Mouse (Mus musculus) left cerebral cortex, postnatal 4 days (tissue): ENCODE measurements at regions not wholly inside any gene's neighbourhood (a gene's known extent, or its start where the extent isn't known, plus 50 kb on each side); places are given as distances from the start of the nearest gene placed in this dataset.
A peak's percentile ranks its signal among the peaks of the same experiment; 100 is the strongest.

Experiments used
- DNase-seq: peaks from one replicate; pipeline ENCODE4 v3.0.0-alpha.2; 2022
- intact Hi-C: fragments of 180-260 bp; cut with DNase I; formaldehyde crosslinking; loops from one replicate; pipeline ENCODE4 v1.15.1; 2025

- intact Hi-C loops = no loop called here
- no peak for DNase-seq
Measured at GRCm38 (mm10) chr2:159994490-159994889, 339.5 kb downstream of the Gm826 start.

- intact Hi-C loops = no loop called here
Measured at GRCm38 (mm10) chr2:159986719-159987118, 347.2 kb downstream of the Gm826 start.

GRCm38 (mm10) chr2:159981694-159982093 is 352.3 kb downstream of the Gm826 start:
- intact Hi-C loops = no loop called here
- no peak for DNase-seq

More at GRCm38 (mm10) chr2:159986719-159987118, 347.2 kb downstream of the Gm826 start:
- DNase-seq = no peak

GRCm38 (mm10) chr2:159950369-159950768 is 383.6 kb downstream of the Gm826 start:
- intact Hi-C loops = no loop called here
- DNase-seq = no peak

- intact Hi-C loops = no loop called here
- DNase-seq = no peak
Measured at GRCm38 (mm10) chr2:159949046-159949445, 384.9 kb downstream of the Gm826 start.

- intact Hi-C loops = no loop called here
- no peak for DNase-seq
Measured at GRCm38 (mm10) chr2:159930744-159931143, 403.2 kb downstream of the Gm826 start.

- no peak for DNase-seq
- intact Hi-C loops = no loop called here
Measured at GRCm38 (mm10) chr2:159889701-159890100, 444.3 kb downstream of the Gm826 start.

GRCm38 (mm10) chr2:159884773-159885459 is 449.0 kb downstream of the Gm826 start:
- no peak for DNase-seq
- intact Hi-C loops = no loop called here

DNA sequence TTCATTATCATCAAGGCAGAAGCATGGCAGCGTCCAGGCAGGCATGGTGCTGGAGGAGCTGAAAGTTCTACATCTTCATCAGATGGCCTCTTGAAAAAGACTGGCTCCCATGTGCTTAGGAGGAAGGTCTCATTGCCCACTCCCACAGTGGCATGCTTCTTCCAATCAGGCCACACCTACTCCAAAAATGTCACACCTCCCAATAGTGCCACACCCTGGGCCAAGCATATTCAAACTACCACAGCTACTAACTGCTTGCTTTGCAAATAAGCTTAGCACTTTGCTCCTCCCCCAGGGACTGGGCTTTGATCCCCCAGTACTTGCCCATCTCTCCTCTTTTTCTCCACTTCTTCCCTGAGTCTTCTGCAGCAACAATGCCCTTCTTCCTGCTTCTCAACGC is 467.0 kb downstream of the Gm826 start:
- intact Hi-C loops = no loop called here
- no peak for DNase-seq

- DNase-seq = peak; percentile 57
- intact Hi-C loops = no loop called here
Measured at GRCm38 (mm10) chr2:159866391-159866790, 467.6 kb downstream of the Gm826 start.

GRCm38 (mm10) chr2:159863185-159863584 is 470.8 kb downstream of the Gm826 start:
- DNase-seq = peak; percentile 13
- intact Hi-C loops = no loop called here

DNA sequence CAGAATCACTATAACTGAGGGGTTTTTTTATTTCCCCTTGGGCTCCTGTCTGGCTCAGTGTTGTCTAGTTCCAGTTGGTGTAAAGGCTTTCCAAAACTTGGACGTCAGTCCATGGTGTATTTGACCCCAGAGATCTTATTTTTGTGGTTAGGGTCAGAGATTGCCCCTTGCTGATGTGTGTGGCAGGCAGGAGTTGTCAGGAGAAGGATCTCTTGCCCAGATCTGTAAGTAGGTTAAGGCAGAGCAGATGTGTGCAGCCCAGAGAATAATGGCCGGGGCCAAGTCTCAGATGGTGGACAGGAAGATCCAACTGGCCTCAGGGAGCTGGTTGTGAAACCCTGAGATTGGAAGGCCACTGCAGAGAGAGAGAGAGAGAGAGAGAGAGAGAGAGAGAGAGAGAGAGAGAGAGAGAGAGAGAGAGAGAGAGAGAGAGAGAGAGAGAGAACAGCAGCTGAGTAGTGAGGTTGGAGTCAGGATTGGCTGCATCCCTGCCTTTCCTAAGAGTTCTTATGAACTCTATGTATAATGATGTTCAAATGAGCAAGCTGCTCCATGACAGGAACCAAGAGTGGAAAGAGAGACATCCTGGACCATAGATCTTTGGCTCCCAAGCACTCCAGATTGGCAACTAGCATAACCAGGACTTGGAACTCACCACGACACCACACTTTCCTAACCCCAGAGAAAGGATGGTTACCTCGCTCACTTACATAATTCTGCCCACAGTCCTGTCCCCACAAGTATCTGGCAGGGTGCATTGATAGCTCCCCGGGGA is 479.9 kb downstream of the Gm826 start:
- intact Hi-C loops = no loop called here
- no peak for DNase-seq

DNA sequence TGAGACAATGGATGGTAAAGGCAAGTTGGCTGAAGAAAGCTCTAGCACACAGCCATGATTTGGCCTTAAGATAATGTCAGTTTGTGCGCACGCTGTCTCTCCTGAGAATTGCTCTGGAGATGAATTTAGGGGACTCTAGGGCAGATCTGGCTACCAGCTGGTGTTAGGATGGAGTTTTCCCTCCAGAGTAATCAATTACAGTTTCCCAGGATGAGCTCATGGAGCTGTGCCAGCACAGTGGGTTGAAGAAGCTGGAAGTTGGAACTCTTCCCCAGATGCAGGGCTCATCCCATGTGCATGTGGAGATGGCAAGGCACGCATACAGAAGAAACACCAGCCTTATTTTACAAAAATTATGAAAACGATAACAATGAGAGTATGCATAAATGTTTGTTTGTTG is 481.0 kb downstream of the Gm826 start:
- intact Hi-C loops = no loop called here
- DNase-seq = peak; percentile 62

DNA sequence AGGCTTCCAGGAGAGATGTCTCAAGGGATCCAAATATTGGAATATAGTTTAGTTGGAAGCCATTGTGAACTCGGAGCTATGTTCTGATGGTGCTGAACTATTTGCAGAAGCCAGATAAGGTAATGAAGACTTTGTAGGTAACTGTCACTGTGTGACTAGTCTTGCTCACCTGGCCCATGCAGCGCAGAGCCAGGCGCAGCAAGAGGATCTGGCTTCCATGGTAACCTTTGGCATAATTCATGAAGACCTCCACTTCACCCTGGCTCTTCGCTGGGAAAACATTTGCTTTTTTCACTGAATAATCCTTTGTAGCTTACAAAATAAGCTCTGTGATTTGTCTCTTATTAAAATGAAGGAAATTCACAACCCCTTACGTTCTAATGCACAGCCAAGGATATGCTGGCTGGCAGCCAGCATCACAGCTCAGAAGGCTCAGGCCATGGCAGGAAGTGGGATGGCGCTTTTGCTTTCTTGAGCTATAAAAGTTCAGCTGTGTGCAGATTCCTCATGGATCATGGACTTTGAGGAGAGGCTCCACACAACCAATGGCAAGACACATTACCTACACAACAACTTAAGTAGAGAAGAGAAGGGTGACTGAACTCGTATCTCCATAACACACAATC is 501.4 kb downstream of the Gm826 start:
- intact Hi-C loops = no loop called here
- peak; percentile 14 for DNase-seq

DNA sequence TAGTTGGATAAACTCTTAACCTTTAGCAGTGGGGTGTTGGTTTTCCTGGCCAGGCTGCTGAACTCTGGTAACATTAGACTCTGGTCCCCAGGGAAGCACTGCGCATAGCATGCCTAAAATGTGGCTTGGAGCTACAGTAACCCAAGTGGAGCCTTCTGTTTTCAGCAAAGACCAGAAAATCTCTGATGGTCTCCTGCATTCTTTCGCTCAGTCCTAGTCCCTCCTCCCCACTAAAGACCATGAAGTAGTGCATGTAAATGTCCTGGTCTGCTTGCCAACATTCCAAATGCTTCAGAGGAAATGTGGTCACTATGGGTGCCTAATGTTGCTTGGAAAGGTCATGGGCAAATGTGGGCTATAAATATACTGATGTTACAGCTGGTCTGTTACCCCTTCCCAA is 507.5 kb downstream of the Gm826 start:
- intact Hi-C loops = no loop called here
- DNase-seq = no peak

- intact Hi-C loops = no loop called here
Measured at GRCm38 (mm10) chr2:159818556-159818955, 515.4 kb downstream of the Gm826 start.

GRCm38 (mm10) chr2:159816344-159816743 is 517.6 kb downstream of the Gm826 start:
- intact Hi-C loops = no loop called here
- DNase-seq = no peak

More at GRCm38 (mm10) chr2:159818556-159818955, 515.4 kb downstream of the Gm826 start:
- DNase-seq = peak; percentile 4
